Mouse (Mus musculus) heart, postnatal 0 days (tissue): ENCODE data around the gene Ghr.

Experiments used
- CTCF ChIP-seq: IDR thresholded peaks from 2 replicates; pipeline ENCODE4 v1.5.1; 2016; ENCODE audit warnings: antibody characterized with exemption, control low read depth, low read depth
- EP300 ChIP-seq: IDR thresholded peaks from 2 replicates; pipeline ENCODE4 v1.6.1; 2016; ENCODE audit warnings: antibody characterized with exemption, low read depth

DNA sequence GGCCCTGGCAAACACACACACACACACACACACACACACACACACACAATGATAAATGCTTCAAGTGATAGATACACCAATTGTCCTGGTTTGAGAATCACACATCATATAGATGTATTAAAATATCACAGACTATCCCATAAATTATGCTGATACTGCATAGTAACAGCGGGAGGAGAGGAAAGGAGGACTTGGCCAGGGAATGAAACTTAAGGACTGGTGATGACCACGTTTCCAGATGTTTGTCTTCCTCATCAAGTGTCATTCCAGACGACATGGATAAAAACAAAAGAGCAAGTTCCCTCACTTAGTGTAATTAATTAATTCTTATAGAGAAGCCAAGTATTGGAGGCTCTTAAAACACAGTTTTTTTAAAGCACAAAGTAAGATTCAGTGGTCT lies 236.6 kb downstream of the Ghr start:
- TF ChIP-seq CTCF, result no peak
- TF ChIP-seq EP300, result no peak
